Mouse (Mus musculus): Measurements from ENCODE around the gene Ddx5. TPM values are rescaled to one million over a fixed set of nuclear protein-coding genes. Genes with fewer than 3 reads are reported as not detected.

Ddx5 gene
- polyA plus RNA-seq (2015; fragmentation: Nextera tagmentation; extraction: Ambion mirVana), result 114 and 115 TPM in 2 replicates

DNA sequence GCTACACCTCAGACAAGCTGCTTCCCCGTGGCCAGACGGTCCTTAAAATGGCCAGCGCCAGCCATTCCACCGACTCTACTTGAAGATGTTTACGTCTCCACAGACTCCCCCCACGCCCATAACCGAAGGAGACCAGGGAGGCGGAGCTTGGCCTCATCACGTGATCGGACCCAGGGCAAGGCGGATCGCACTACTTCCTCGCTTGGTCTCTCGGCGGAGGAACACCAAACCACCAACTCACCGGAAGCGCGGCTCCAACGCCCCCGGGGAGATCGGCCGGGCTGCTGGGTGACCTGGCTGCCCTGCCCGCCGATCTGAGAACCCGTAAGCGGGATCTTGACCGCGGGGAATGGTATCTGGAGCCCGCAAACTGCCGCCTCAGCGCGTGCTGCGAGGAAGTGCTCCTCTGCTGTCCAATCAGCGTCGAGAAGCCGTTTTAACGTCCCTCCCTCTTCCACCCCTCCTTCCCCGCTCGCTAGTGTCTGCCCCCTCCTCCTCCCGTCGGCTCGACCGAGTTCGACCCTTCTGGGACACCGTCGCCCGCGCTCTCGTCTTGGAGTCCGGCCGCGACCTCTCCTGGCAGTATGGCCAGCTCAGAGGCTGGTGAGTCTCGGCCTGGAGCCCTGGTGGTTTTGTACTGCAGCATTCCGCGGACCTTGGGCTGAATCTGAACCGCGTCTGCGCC is at the start of gene Ddx5, which contains the start of gene Cep95:
Gene Ddx5, minus strand, starts transcription at position 411 of the 685 bp plus-strand sequence.
Gene Cep95, plus strand, starts transcription at position 478 of the 685 bp plus-strand sequence.
- under 1% methylated on average over 58 of the region's 58 CpGs for WGBS (ENCODE audit: insufficient replicate concordance)
- DNase-seq (peak; percentile 98), ATAC-seq (peak; percentile 83)
- H3K36me3 ChIP-seq (replicated peaks; ENCODE audit: insufficient read depth, low read length), result peaks cover 33% of the 10 kb centered on the region
- peak within 1 kb of the TSS; percentile 89 for H3K4me2 ChIP-seq (ENCODE audit: low read depth, low read length)
- no peaks in the 10 kb centered on the region for H3K27me3 ChIP-seq (ENCODE audit: insufficient read depth, low read length)
- peaks cover 21% of the 10 kb centered on the region for H3K4me1 ChIP-seq (ENCODE audit: insufficient read depth)
- peak within 1 kb of the TSS; percentile 99 for H3K9ac ChIP-seq (replicated peaks)
- H3K4me3 ChIP-seq (ENCODE audit: low read depth, low read length), result peak within 1 kb of the TSS; percentile 93
- no peaks in the 10 kb centered on the region for H3K9me3 ChIP-seq (ENCODE audit: low read length)
- peak; percentile 58 for TF ChIP-seq CTCF (IDR thresholded peaks at IDR 0.05; ENCODE audit: low read depth)
- TF ChIP-seq EP300 (IDR thresholded peaks at IDR 0.05; ENCODE audit: low read depth), result peak; percentile 48
- peak within 1 kb of the TSS; percentile 100 for H3K27ac ChIP-seq (ENCODE audit: low read depth)

DNA sequence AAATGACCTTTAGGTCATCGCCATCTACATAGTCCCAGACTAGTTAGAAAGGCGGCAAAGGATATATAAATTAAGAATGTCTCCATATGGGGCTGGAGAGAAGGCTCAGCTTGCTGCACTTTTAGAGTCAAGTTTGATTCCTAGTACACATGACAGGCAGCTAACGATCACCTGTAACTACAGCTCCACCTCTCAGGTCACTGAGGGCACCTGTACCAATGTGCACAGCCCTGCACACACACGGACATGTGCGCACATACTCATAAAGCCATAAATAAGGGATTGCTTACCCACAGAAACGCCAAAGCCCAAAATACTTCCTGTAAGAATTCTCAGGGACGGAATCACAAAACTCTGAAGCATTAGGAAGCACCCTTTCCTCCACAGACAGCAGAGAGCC is 39.1 kb upstream of the Ddx5 start:
- Histone ChIP-seq H3K36me3 (replicated peaks; ENCODE audit: insufficient read depth, low read length) (peaks cover 47% of the 10 kb centered on the region), H3K4me2 (ENCODE audit: low read depth, low read length) (no peak overlapping the region), H3K9me3 (ENCODE audit: low read length) (no peaks in the 10 kb centered on the region), H3K9ac (replicated peaks) (no peak overlapping the region), H3K4me1 (ENCODE audit: insufficient read depth) (no peaks in the 10 kb centered on the region), H3K4me3 (ENCODE audit: low read depth, low read length) (no peak overlapping the region), H3K27me3 (ENCODE audit: insufficient read depth, low read length) (no peaks in the 10 kb centered on the region), H3K27ac (ENCODE audit: low read depth) (no peak overlapping the region)
- DNase-seq (no peak), ATAC-seq (no peak)
- WGBS (ENCODE audit: insufficient replicate concordance), result 92% methylated on average over 7 of the region's 7 CpGs
- no peak for TF ChIP-seq CTCF (IDR thresholded peaks at IDR 0.05; ENCODE audit: low read depth)
- TF ChIP-seq EP300 (IDR thresholded peaks at IDR 0.05; ENCODE audit: low read depth), result no peak

DNA sequence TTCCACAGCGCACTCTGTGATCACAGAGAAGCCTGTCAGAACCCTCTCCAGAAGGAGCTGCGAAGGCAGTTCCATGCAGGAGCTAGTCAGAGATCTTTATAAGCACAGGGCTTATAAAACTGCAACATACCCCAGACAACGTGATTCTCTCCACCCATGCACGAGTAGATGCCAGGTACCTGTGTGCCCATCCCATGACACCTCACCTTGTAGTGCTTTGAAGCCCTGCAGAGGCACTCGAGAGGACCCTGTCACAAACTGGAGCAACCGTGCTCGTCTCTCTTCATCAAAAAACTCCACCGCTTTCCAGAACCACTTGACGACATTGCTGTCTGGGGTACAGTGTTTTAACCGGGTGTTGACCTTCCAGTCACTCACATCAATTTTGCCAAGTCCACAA is 35.4 kb upstream of the Ddx5 start:
- H3K27ac ChIP-seq (ENCODE audit: low read depth), result no peak overlapping the region
- ATAC-seq, result no peak
- no peak overlapping the region for H3K9ac ChIP-seq (replicated peaks)
- no peak overlapping the region for H3K4me2 ChIP-seq (ENCODE audit: low read depth, low read length)
- no peak overlapping the region for H3K4me3 ChIP-seq (ENCODE audit: low read depth, low read length)
- no peaks in the 10 kb centered on the region for H3K9me3 ChIP-seq (ENCODE audit: low read length)
- no peak for DNase-seq
- peaks cover 45% of the 10 kb centered on the region for H3K36me3 ChIP-seq (replicated peaks; ENCODE audit: insufficient read depth, low read length)
- TF ChIP-seq CTCF (IDR thresholded peaks at IDR 0.05; ENCODE audit: low read depth) (no peak), EP300 (IDR thresholded peaks at IDR 0.05; ENCODE audit: low read depth) (no peak)
- 86% methylated on average over 10 of the region's 10 CpGs for WGBS (ENCODE audit: insufficient replicate concordance)
- no peaks in the 10 kb centered on the region for H3K4me1 ChIP-seq (ENCODE audit: insufficient read depth)
- no peaks in the 10 kb centered on the region for H3K27me3 ChIP-seq (ENCODE audit: insufficient read depth, low read length)

DNA sequence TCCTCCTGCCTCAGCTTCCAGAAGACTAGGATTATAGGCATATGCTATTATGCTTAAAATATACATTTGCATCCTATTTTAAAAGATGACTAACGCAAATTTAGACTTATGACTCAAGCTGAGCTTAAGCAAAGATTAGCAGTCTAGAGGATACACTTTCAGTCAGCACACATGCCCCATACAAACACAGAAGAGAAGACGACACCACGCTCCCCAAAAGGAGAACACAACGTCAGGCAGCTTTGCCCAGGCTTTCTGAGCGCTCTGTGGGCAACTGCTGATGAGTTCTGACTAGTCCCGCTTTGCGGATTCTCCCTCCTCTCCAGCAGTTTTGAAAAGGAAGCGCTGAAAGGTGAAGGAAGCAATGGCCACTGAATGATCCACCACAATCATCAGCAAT is 34.8 kb upstream of the Ddx5 start:
- no peak overlapping the region for H3K4me3 ChIP-seq (ENCODE audit: low read depth, low read length)
- TF ChIP-seq CTCF (IDR thresholded peaks at IDR 0.05; ENCODE audit: low read depth) (no peak), EP300 (IDR thresholded peaks at IDR 0.05; ENCODE audit: low read depth) (no peak)
- WGBS (ENCODE audit: insufficient replicate concordance), result 91% methylated on average over 8 of the region's 8 CpGs
- H3K9me3 ChIP-seq (ENCODE audit: low read length), result no peaks in the 10 kb centered on the region
- no peaks in the 10 kb centered on the region for H3K27me3 ChIP-seq (ENCODE audit: insufficient read depth, low read length)
- 0 out of 2 replicates have a peak, but pooled peaks cover 5% of the 10 kb centered on the region for H3K4me1 ChIP-seq (ENCODE audit: insufficient read depth)
- no peak for DNase-seq
- no peak for ATAC-seq
- no peak overlapping the region for H3K9ac ChIP-seq (replicated peaks)
- H3K27ac ChIP-seq (ENCODE audit: low read depth), result no peak overlapping the region
- H3K36me3 ChIP-seq (replicated peaks; ENCODE audit: insufficient read depth, low read length), result peaks cover 49% of the 10 kb centered on the region
- no peak overlapping the region for H3K4me2 ChIP-seq (ENCODE audit: low read depth, low read length)

DNA sequence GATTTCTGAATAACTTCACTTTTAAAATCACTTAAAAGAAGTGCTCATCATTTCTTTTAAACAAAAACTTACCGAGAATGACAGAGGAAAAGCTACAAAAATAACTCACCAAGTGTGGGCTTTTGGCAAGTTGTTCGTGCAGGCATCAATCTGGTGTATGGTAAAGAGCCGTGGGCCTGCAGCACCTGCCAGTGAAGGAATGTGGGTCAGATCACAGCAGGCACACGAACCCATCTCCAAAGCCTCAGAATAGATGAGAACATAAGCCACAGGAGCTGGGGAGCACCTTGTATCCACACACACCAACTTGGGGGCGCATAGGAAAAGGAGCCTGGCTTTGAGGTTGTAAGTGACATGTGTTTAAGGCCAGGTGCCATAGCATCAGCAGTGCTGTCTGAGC is 33.9 kb upstream of the Ddx5 start:
- no peak overlapping the region for H3K27ac ChIP-seq (ENCODE audit: low read depth)
- H3K36me3 ChIP-seq (replicated peaks; ENCODE audit: insufficient read depth, low read length), result peaks cover 49% of the 10 kb centered on the region
- H3K4me3 ChIP-seq (ENCODE audit: low read depth, low read length), result no peak overlapping the region
- TF ChIP-seq EP300 (IDR thresholded peaks at IDR 0.05; ENCODE audit: low read depth) (no peak), CTCF (IDR thresholded peaks at IDR 0.05; ENCODE audit: low read depth) (no peak)
- no peak overlapping the region for H3K9ac ChIP-seq (replicated peaks)
- WGBS (ENCODE audit: insufficient replicate concordance), result 80% methylated on average over 5 of the region's 5 CpGs
- no peak for DNase-seq
- no peaks in the 10 kb centered on the region for H3K27me3 ChIP-seq (ENCODE audit: insufficient read depth, low read length)
- H3K9me3 ChIP-seq (ENCODE audit: low read length), result no peaks in the 10 kb centered on the region
- ATAC-seq, result no peak
- no peak overlapping the region for H3K4me2 ChIP-seq (ENCODE audit: low read depth, low read length)
- H3K4me1 ChIP-seq (ENCODE audit: insufficient read depth), result 0 out of 2 replicates have a peak, but pooled peaks cover 6% of the 10 kb centered on the region

DNA sequence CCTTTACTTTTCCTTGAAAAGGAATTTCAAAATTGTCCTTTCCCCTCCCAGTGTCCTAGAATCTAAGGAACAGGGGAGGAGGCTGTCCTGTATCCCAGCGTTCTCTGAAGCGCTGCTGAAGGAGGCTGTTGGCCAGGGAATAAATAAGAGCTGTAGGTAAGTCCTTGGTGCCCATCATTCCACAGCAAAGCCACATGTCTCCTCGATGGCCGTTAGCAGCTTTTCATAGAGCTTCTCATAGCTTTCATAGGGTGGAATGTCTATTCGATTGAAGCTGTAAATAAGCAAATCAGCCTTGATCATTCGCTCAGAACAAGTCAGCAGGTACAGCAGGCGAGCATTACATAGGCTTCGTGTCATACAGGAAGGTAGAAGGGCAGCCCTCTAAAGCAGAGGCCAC is 33.5 kb upstream of the Ddx5 start:
- ATAC-seq, result no peak
- Histone ChIP-seq H3K4me3 (ENCODE audit: low read depth, low read length) (no peak overlapping the region), H3K27ac (ENCODE audit: low read depth) (no peak overlapping the region), H3K9ac (replicated peaks) (no peak overlapping the region), H3K36me3 (replicated peaks; ENCODE audit: insufficient read depth, low read length) (peaks cover 50% of the 10 kb centered on the region), H3K4me1 (ENCODE audit: insufficient read depth) (0 out of 2 replicates have a peak, but pooled peaks cover 6% of the 10 kb centered on the region), H3K4me2 (ENCODE audit: low read depth, low read length) (no peak overlapping the region), H3K9me3 (ENCODE audit: low read length) (no peaks in the 10 kb centered on the region), H3K27me3 (ENCODE audit: insufficient read depth, low read length) (no peaks in the 10 kb centered on the region)
- 88% methylated on average over 8 of the region's 8 CpGs for WGBS (ENCODE audit: insufficient replicate concordance)
- no peak for DNase-seq
- no peak for TF ChIP-seq EP300 (IDR thresholded peaks at IDR 0.05; ENCODE audit: low read depth)
- no peak for TF ChIP-seq CTCF (IDR thresholded peaks at IDR 0.05; ENCODE audit: low read depth)

Data from liver, postnatal 0 days (tissue).